In the genomic region with DNA sequence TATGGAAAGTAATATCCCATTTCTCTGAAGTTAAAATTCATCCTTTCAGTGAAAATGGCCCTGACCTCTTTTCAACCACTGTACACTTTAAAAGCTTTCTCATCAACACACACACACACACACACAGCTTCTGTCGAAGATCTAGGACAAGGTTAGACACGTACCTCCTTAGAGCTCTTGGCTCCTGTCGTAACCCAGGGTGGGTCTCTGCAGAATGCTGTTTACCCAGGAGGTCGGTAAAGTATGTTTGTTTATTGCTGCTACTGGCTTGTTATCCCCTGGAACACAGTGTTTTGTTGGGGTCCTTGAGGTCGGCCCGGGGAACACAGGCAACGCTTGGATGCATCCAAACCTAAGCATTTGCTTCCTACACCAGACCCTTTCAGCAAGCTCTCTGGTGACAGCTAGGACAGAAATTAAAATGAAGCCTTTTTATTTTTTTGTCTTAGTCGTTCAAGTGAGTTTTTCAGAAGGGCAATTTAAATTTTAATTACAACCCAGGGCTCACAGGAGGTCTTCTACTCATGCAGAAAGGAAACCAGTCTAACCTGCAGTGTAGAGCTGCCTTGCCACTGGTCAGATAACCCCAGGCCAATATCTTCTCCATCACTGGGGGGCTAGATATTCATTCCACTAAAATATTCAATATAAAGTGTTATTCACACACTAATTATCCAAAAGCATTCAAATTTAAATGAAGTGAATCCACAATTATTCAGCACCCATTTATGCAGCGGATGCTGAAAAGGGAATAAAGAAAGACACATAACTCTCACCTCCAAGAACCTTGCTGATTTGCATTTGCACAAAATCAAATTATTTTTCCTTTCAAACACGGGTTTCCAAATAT, we compare ENCODE assay signal across 21 mouse cellular contexts.
DNase-seq lines count a peak whose midpoint lies in the region; ATAC-seq lines count a peak whose summit lies in the region.
"Had no signal": no experiment of that assay in that cellular context is flagged by ENCODE, and none has a peak within 500 bp of the region (broad histone marks: within the 10 kb centered on the region; RNA-seq: fewer than 3 reads in every experiment).

No protein-coding gene starts in this region.

- H3K27ac ChIP-seq in kidney, embryonic 16.5 days (ENCODE audit: low read length) = peak overlapping the region; percentile 68
- H3K27ac ChIP-seq: embryonic facial prominence, embryonic 15.5 days; gastrocnemius, adult 2 months; hindbrain, embryonic 12.5 days; limb, embryonic 15.5 days; midbrain, embryonic 12.5 days; neural tube, embryonic 12.5 days; stomach, postnatal 0 days had no signal

- no peak overlapping the region for H3K4me2 ChIP-seq in kidney, embryonic 16.5 days (replicated peaks; ENCODE audit: low read depth, low read length)
- H3K4me2 ChIP-seq: embryonic facial prominence, embryonic 15.5 days; heart, embryonic 11.5 days; hindbrain, embryonic 12.5 days; limb, embryonic 15.5 days; midbrain, embryonic 12.5 days; neural tube, embryonic 12.5 days had no signal

- DNase-seq in adrenal gland, postnatal 14 days = peak; percentile 22
- no peak for DNase-seq in adrenal gland, adult 18-20 months (ENCODE audit: low spot score in 2 of 2)
- no peak for DNase-seq in kidney, adult 8-10 months
- DNase-seq in lung, postnatal 25 days (ENCODE audit: low spot score) = peak; percentile 8
- no peak for DNase-seq in lung, postnatal 36 days
- DNase-seq in right cerebral cortex, postnatal 36 days (ENCODE audit: low spot score in 2 of 2) = no peak
- DNase-seq: cerebellum, adult 2 months; cerebellum, postnatal 36 days; gastrocnemius, adult 2 months; heart, postnatal 10 days; kidney, adult 9 months; layer of hippocampus, postnatal 36 days; liver, postnatal 0 days had no signal

- no peaks in the 10 kb centered on the region for H3K4me1 ChIP-seq in kidney, embryonic 16.5 days (ENCODE audit: insufficient read depth, low read length)
- H3K4me1 ChIP-seq: embryonic facial prominence, embryonic 15.5 days; limb, embryonic 15.5 days; neural tube, embryonic 12.5 days had no signal

- no peak overlapping the region for H3K9ac ChIP-seq in kidney, embryonic 16.5 days (replicated peaks; ENCODE audit: low read length)
- H3K9ac ChIP-seq: embryonic facial prominence, embryonic 15.5 days; hindbrain, embryonic 12.5 days; limb, embryonic 15.5 days; liver, postnatal 0 days; midbrain, embryonic 12.5 days; neural tube, embryonic 12.5 days had no signal

- H3K27me3 ChIP-seq in kidney, embryonic 16.5 days (ENCODE audit: insufficient read depth, low read length) = no peaks in the 10 kb centered on the region
- H3K27me3 ChIP-seq: embryonic facial prominence, embryonic 15.5 days; hindbrain, embryonic 12.5 days; limb, embryonic 15.5 days; midbrain, embryonic 12.5 days; neural tube, embryonic 12.5 days had no signal

- H3K4me3 ChIP-seq in kidney, embryonic 16.5 days (ENCODE audit: low read length) = no peak overlapping the region
- H3K4me3 ChIP-seq: embryonic facial prominence, embryonic 15.5 days; gastrocnemius, adult 2 months; hindbrain, embryonic 12.5 days; limb, embryonic 15.5 days; midbrain, embryonic 12.5 days; neural tube, embryonic 12.5 days had no signal

- H3K36me3 ChIP-seq in kidney, embryonic 16.5 days (ENCODE audit: insufficient read depth, low read length) = no peaks in the 10 kb centered on the region
- H3K36me3 ChIP-seq: embryonic facial prominence, embryonic 15.5 days; hindbrain, embryonic 12.5 days; limb, embryonic 15.5 days; midbrain, embryonic 12.5 days; neural tube, embryonic 12.5 days had no signal

- WGBS in kidney, embryonic 16.5 days = 35% methylated on average over 10 of the region's 10 CpGs

- H3K9me3 ChIP-seq in kidney, embryonic 16.5 days (ENCODE audit: low read length) = no peaks in the 10 kb centered on the region
- H3K9me3 ChIP-seq: embryonic facial prominence, embryonic 15.5 days; hindbrain, embryonic 12.5 days; limb, embryonic 15.5 days; midbrain, embryonic 12.5 days; neural tube, embryonic 12.5 days had no signal

- no peak for ATAC-seq in kidney, embryonic 16.5 days (ENCODE audit: low FRiP score, low TSS enrichment)
- ATAC-seq: liver, postnatal 0 days had no signal

Comparison
In these comparisons a context has a peak if more than half of its experiments do, and no peak if none do; other contexts are left out.
1. DNase-seq: peak in adrenal gland, postnatal 14 days (single experiment) and lung, postnatal 25 days (single experiment); none in adrenal gland, adult 18-20 months (0 of 2), kidney, adult 8-10 months (0 of 2), lung, postnatal 36 days (single experiment) and right cerebral cortex, postnatal 36 days (0 of 2).